Mouse (Mus musculus) lung, postnatal 0 days (tissue): Measurements from ENCODE around the gene Ankfn1.

ENCODE experiments used
- CTCF ChIP-seq: IDR thresholded peaks from 2 replicates; pipeline ENCODE4 v1.5.1; 2016; ENCODE audit warnings: antibody characterized with exemption, mild to moderate bottlenecking
- EP300 ChIP-seq: IDR thresholded peaks from 2 replicates; pipeline ENCODE4 v1.6.1; 2016; ENCODE audit warnings: antibody characterized with exemption, mild to moderate bottlenecking, control low read depth

- TF ChIP-seq EP300: no peak
- TF ChIP-seq CTCF: peak; percentile 96
Measured at GRCm38 (mm10) chr11:89720847-89721246, 56.6 kb downstream of the Ankfn1 start.
